Mouse (Mus musculus) heart, postnatal 0 days (tissue): ENCODE measurements around the gene Ube2g2.

Source experiments
- CTCF ChIP-seq: IDR thresholded peaks from 2 replicates; pipeline ENCODE4 v1.5.1; 2016; ENCODE audit warnings: antibody characterized with exemption, control low read depth, low read depth
- EP300 ChIP-seq: IDR thresholded peaks from 2 replicates; pipeline ENCODE4 v1.6.1; 2016; ENCODE audit warnings: antibody characterized with exemption, low read depth

DNA sequence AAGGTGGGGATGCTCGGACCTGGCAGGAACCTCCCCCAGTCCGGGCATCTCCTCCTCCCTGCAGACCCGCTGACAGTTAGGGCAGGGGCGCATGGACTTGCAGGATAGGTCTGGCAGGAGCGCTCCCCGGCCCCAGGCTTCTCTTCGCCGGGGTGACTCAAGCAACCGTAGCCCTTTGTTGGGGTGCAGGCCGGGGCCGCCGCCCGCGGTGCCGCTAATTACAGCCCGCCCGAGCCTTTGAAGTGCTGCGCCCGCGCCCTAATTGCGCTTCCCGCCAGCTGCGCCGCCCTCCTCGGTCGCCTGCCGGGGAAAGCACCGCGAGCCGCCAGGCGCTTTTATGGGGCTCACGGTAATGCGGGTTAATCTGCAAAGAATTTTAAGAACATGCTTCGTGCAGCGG lies 55.5 kb downstream of the Ube2g2 start:
- TF ChIP-seq CTCF = no peak
- no peak for TF ChIP-seq EP300
